Mouse (Mus musculus) heart, postnatal 0 days (tissue): ENCODE measurements around the gene Rps8.

Experiments
- CTCF ChIP-seq: IDR thresholded peaks from 2 replicates; pipeline ENCODE4 v1.5.1; 2016; ENCODE audit warnings: antibody characterized with exemption, control low read depth, low read depth
- EP300 ChIP-seq: IDR thresholded peaks from 2 replicates; pipeline ENCODE4 v1.6.1; 2016; ENCODE audit warnings: antibody characterized with exemption, low read depth

DNA sequence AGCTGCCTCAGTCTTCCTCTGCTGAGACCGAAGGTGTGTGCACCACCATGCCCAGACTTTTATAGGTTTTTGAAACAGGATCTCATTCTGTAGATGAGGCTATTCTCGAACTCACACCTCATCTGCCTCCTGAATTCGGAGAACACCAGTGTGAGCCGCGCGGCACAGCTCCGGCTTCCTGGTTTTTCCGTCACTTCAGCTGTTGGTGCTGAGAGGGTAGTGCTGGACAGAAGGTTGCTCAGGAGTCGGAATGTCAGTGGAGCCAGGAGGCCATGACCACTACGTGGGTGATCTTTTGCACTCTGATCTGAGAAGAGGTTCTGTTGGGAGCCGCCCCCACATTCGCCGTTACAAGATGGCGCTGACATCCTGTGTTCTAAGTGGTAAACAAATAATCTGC is 35.8 kb upstream of the Rps8 start:
- no peak for TF ChIP-seq CTCF
- no peak for TF ChIP-seq EP300
